8 mouse cellular contexts compared by ENCODE assay signal in the genomic region with DNA sequence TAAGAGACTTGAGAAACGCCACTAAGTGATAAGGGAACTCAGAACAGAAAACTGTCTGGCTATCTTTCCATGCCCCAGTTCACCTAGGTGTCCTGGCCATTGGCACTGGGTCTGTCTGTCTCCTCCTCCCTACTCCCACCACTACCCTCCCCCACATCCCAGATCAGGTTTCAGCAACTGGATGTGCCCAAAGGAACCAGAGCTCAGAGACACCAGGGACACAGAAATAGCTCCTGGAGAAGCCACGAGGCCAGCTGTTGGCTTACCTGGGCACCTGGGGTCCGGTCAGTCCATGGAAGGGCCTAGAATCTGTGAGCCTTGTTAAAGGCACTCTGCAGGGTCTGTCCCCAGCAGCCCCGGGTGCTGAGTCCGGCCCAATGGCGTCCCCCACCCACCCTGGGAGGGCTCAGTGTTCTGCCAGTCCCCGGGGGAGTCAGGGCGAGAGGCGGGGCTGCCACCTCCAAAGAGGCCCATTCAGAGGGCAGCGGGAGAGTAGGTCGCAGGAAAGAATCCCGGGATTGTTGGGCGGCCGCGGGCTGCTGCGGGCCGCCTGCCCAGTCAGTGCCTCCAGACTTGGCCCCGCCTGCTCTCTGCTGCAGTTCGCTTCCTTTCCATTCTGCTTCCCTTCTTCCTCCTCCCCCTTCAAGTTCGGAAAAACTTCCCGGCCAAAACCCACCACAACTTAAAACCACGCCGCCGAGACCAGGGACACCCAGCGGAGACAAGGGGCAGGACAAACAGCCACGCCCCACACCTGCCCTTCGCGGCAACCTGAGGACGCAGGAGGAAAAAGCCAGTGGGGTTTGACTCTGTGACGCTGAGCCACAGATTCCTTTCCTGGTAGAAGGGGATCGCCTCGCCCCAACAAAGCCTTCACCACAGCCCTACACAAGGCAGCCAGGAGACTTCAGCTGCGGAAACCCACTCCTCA.
DNase-seq lines count a peak whose midpoint lies in the region; ATAC-seq and TF ChIP-seq lines count a peak whose summit lies in the region.

No protein-coding gene starts in this region.

- H3K4me2 ChIP-seq in liver, embryonic 15.5 days = peak overlapping the region; percentile 62
- peak overlapping the region; percentile 80 for H3K4me2 ChIP-seq in neural tube, embryonic 12.5 days (replicated peaks)

- peak overlapping the region; percentile 22; the same call in 1 of the 2 replicates for H3K27ac ChIP-seq in cerebellum, adult 2 months (ENCODE audit: insufficient read depth, low read length)
- 0 out of 2 replicates have a peak overlapping the region, but pooled peaks have one; percentile 45 for H3K27ac ChIP-seq in liver, embryonic 15.5 days (replicated peaks)
- no peak overlapping the region for H3K27ac ChIP-seq in neural tube, embryonic 12.5 days

- peak overlapping the region; percentile 61 for H3K4me3 ChIP-seq in cerebellum, adult 2 months (replicated peaks; ENCODE audit: insufficient read depth, low read depth, low read length)
- peak overlapping the region; percentile 35 for H3K4me3 ChIP-seq in liver, embryonic 15.5 days (replicated peaks)
- peak overlapping the region; percentile 28 for H3K4me3 ChIP-seq in neural tube, embryonic 12.5 days

- H3K9ac ChIP-seq in liver, embryonic 15.5 days = no peak overlapping the region
- H3K9ac ChIP-seq in neural tube, embryonic 12.5 days = peak overlapping the region; percentile 50

- intact Hi-C loops in heart, postnatal 14 days (cut with DNase I) = no loop called here

- no peaks in the 10 kb centered on the region for H3K27me3 ChIP-seq in cerebellum, adult 2 months (ENCODE audit: control insufficient read depth, insufficient read depth, low read length)
- H3K27me3 ChIP-seq in liver, embryonic 15.5 days = 0 out of 2 replicates have a peak, but pooled peaks cover 7% of the 10 kb centered on the region
- H3K27me3 ChIP-seq in neural tube, embryonic 12.5 days (replicated peaks) = no peaks in the 10 kb centered on the region

- TF ChIP-seq POLR2A in cerebellum, adult 2 months (IDR thresholded peaks at IDR 0.05; ENCODE audit: borderline replicate concordance, insufficient read depth, low read length) = no peak

- WGBS in cerebellum, adult 2 months = 5% methylated on average over 33 of the region's 33 CpGs
- WGBS in liver, embryonic 15.5 days (ENCODE audit: insufficient replicate concordance) = 2% methylated on average over 30 of the region's 33 CpGs
- 2% methylated on average over 32 of the region's 33 CpGs for WGBS in neural tube, embryonic 12.5 days

- no peaks in the 10 kb centered on the region for H3K9me3 ChIP-seq in liver, embryonic 15.5 days (replicated peaks)
- H3K9me3 ChIP-seq in neural tube, embryonic 12.5 days = no peaks in the 10 kb centered on the region

- peak; percentile 37; the same call in 1 of the 2 replicates for ATAC-seq in liver, embryonic 15.5 days (ENCODE audit: insufficient read depth)
- peak; percentile 83 for ATAC-seq in neural tube, embryonic 12.5 days (ENCODE audit: low FRiP score, low read depth)

- no peak for TF ChIP-seq CTCF in cerebellum, adult 2 months (IDR thresholded peaks at IDR 0.05; ENCODE audit: borderline replicate concordance, insufficient read depth, low read depth, low read length)

- peaks cover 3% of the 10 kb centered on the region; the same call in 1 of the 2 replicates for H3K4me1 ChIP-seq in cerebellum, adult 2 months (ENCODE audit: control insufficient read depth, insufficient read depth, low read length)
- 0 out of 2 replicates have a peak, but pooled peaks cover 3% of the 10 kb centered on the region for H3K4me1 ChIP-seq in liver, embryonic 15.5 days (replicated peaks)
- H3K4me1 ChIP-seq in neural tube, embryonic 12.5 days = peaks cover 28% of the 10 kb centered on the region

- no peaks in the 10 kb centered on the region for H3K36me3 ChIP-seq in liver, embryonic 15.5 days (replicated peaks)
- no peaks in the 10 kb centered on the region for H3K36me3 ChIP-seq in neural tube, embryonic 12.5 days

- peak; percentile 83 for DNase-seq in 3T3-L1 (ENCODE audit: low read depth, low spot score)
- DNase-seq in cerebellum, adult 2 months = peak; percentile 60 to 70
- DNase-seq in forelimb bud, embryonic 11.5 days (ENCODE audit: low read depth, low spot score) = peak; percentile 67
- DNase-seq in heart, postnatal 14 days = peak; percentile 74 to 78
- DNase-seq in kidney, postnatal 4 days = peak; percentile 80 to 88
- peak; percentile 9 to 29 for DNase-seq in thymus, postnatal 36 days

Comparison
In these comparisons a context has a peak if more than half of its experiments do, and no peak if none do; other contexts are left out.
1. DNase-seq: peak in every context shown above with its lines; median percentile 84 in kidney, postnatal 4 days; 83 in 3T3-L1; 76 in heart, postnatal 14 days; 67 in forelimb bud, embryonic 11.5 days; 65 in cerebellum, adult 2 months; 19 in thymus, postnatal 36 days.